In genomic region chr1:192854819-192855271, GRCm38 (mm10) we compare ENCODE assay signal across 7 mouse cellular contexts. TPM values are rescaled to one million over a fixed set of nuclear protein-coding genes. Genes with fewer than 3 reads are reported as not detected.
DNase-seq lines count a peak whose midpoint lies in the region; ATAC-seq lines count a peak whose summit lies in the region.

No protein-coding gene starts in this region.

- H3K4me1 ChIP-seq in hindbrain, embryonic 12.5 days: peaks cover 46% of the 10 kb centered on the region
- H3K4me1 ChIP-seq in midbrain, embryonic 14.5 days (ENCODE audit: control insufficient read depth, insufficient read depth, low read length): peaks cover 45% of the 10 kb centered on the region

- H3K27ac ChIP-seq in hindbrain, embryonic 12.5 days: peak overlapping the region; percentile 99
- peak overlapping the region; percentile 98 for H3K27ac ChIP-seq in midbrain, embryonic 14.5 days (replicated peaks; ENCODE audit: low read depth, low read length)

- WGBS in hindbrain, embryonic 12.5 days: under 1% methylated on average over 44 of the region's 45 CpGs
- WGBS in midbrain, embryonic 14.5 days: under 1% methylated on average over 45 of the region's 45 CpGs

- peak overlapping the region; percentile 88 for H3K4me3 ChIP-seq in hindbrain, embryonic 12.5 days
- peak overlapping the region; percentile 75 for H3K4me3 ChIP-seq in midbrain, embryonic 14.5 days (replicated peaks; ENCODE audit: low read depth, low read length)

- intact Hi-C loops in left cerebral cortex, postnatal 4 days (cut with DNase I): no loop called here

- peaks cover 24% of the 10 kb centered on the region for H3K27me3 ChIP-seq in hindbrain, embryonic 12.5 days
- H3K27me3 ChIP-seq in midbrain, embryonic 14.5 days (ENCODE audit: control insufficient read depth, insufficient read depth, low read length): 0 out of 2 replicates have a peak, but pooled peaks cover 5% of the 10 kb centered on the region

- H3K4me2 ChIP-seq in hindbrain, embryonic 12.5 days (replicated peaks): peak overlapping the region; percentile 85
- H3K4me2 ChIP-seq in midbrain, embryonic 14.5 days (ENCODE audit: low read length): peak overlapping the region; percentile 77

- peak; percentile 57; the same call in 1 of the 2 replicates for ATAC-seq in hindbrain, embryonic 12.5 days (ENCODE audit: low FRiP score)
- ATAC-seq in midbrain, embryonic 14.5 days (ENCODE audit: low FRiP score, low TSS enrichment): peak; percentile 53

- peak; percentile 23 for DNase-seq in adipocyte (ENCODE audit: low spot score)
- peak; percentile 41 for DNase-seq in cerebellum, adult 8-10 months
- peak; percentile 45 to 54 for DNase-seq in frontal cortex, postnatal 36 days (ENCODE audit: low spot score in 2 of 2)
- peak; percentile 53 for DNase-seq in left cerebral cortex, postnatal 4 days
- peak; percentile 75 for DNase-seq in midbrain, embryonic 14.5 days
- peak; percentile 71 for DNase-seq in testis, postnatal 10 days (ENCODE audit: low spot score)

- no peaks in the 10 kb centered on the region for H3K9me3 ChIP-seq in hindbrain, embryonic 12.5 days (replicated peaks)
- H3K9me3 ChIP-seq in midbrain, embryonic 14.5 days (ENCODE audit: control insufficient read depth, low read length): no peaks in the 10 kb centered on the region

- peak overlapping the region; percentile 96 for H3K9ac ChIP-seq in hindbrain, embryonic 12.5 days
- H3K9ac ChIP-seq in midbrain, embryonic 14.5 days (replicated peaks; ENCODE audit: low read length): peak overlapping the region; percentile 95

- H3K36me3 ChIP-seq in hindbrain, embryonic 12.5 days: peaks cover 2% of the 10 kb centered on the region; the same call in 1 of the 2 replicates
- H3K36me3 ChIP-seq in midbrain, embryonic 14.5 days (ENCODE audit: control insufficient read depth, insufficient read depth, low read length): peaks cover 2% of the 10 kb centered on the region; the same call in 1 of the 2 replicates

RNA-seq across cellular contexts. Expression of gene Sertad4, which starts 0.7 kb away (rescaled TPM):
- polyA plus RNA-seq in hindbrain, embryonic 12.5 days (2016; fragmentation: Nextera tagmentation; extraction: Ambion mirVana): 40.9 and 49.9 TPM in 2 replicates
- total RNA-seq in left cerebral cortex, postnatal 4 days (2021): 10 to 100 TPM; 36.7 to 39.6 TPM
- polyA plus RNA-seq in midbrain, embryonic 14.5 days (2014; fragmentation: Nextera tagmentation; extraction: Ambion mirVana): 30.0 and 39.5 TPM in 2 replicates

Comparison
In these comparisons a context has a peak if more than half of its experiments do, and no peak if none do; other contexts are left out.
1. Peak in every context shown above with its lines: DNase-seq, ATAC-seq, H3K4me3 ChIP-seq and H3K27ac ChIP-seq.
2. DNase-seq: peak in every context shown above with its lines; median percentile 75 in midbrain, embryonic 14.5 days; 71 in testis, postnatal 10 days; 53 in left cerebral cortex, postnatal 4 days; 50 in frontal cortex, postnatal 36 days; 41 in cerebellum, adult 8-10 months; 23 in adipocyte.